Mouse (Mus musculus) megakaryocyte, embryonic 14.5 days (primary cell): ENCODE data around the gene B9d1.

Experiments used
- FLI1 ChIP-seq: IDR thresholded peaks from 2 replicates; pipeline ENCODE4 v1.6.1; 2012; ENCODE audit warnings: low read length, inconsistent platforms, mixed read lengths
- GATA1 ChIP-seq: IDR thresholded peaks from 3 replicates; pipeline ENCODE4 v1.6.1; 2012; ENCODE audit warnings: mixed read lengths, low read length, inconsistent platforms, borderline replicate concordance

DNA sequence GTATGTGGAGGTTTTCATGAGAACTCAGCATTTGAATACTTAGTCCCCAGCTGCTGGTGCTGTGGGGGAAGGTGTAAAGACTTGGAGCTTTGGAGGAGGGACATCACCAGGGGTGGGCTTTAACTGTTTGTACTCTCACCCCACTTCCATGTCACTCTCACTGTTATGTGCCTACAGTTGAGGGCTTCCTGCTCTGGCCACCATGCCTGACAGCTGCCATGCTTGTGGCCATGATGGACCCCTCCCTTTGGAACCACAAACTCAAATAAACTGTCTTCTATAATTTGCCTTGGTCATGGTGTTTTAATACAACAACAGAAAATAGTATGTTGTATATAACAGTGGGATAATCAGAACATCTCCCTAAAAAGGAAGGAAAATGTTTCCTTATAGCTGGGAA lies 34.1 kb upstream of the B9d1 start:
- TF ChIP-seq FLI1 (no peak), GATA1 (no peak)
